Mouse (Mus musculus): ENCODE data around the gene Ephb6.

Gene Ephb6

DNA sequence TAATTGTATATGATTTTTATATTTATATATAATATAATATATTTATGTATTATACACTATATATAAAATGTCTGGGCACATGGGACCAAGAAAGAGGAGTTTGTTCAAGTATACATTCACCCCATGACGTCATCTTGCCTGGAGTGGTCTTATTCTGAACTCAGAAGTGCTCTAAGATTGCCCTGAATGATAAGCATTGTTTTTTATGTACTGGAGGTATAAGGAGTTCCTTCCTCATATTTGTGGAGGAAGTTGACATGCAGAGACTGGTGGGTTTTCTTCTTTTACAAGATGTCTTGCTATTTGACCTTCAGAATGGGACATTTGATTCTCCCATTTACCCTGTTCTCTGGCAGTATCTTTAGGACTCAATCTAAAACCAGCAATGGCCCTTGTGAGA, 22.9 kb downstream of the Ephb6 start:
- no peak for DNase-seq (ENCODE audit: low spot score)

DNA sequence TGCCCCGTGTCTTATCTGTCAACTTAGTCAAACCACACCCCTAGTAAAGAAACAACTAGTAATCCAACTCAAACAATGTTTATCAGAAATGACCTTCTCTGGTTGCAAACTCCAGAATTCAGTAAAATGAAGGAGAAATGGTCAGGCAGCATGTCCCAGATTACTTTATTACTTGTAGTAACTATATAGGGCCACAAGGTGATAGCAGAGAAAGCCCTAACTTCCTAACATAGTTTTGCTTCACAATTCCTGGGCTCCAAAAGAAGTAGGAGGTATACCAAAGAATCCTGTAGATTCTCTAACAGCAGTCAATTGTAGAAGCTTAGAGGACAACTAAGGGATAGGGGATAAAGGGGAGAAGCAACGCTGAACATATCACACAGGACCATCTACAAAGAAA, 25.5 kb downstream of the Ephb6 start:
- no peak for DNase-seq (ENCODE audit: low spot score)

DNA sequence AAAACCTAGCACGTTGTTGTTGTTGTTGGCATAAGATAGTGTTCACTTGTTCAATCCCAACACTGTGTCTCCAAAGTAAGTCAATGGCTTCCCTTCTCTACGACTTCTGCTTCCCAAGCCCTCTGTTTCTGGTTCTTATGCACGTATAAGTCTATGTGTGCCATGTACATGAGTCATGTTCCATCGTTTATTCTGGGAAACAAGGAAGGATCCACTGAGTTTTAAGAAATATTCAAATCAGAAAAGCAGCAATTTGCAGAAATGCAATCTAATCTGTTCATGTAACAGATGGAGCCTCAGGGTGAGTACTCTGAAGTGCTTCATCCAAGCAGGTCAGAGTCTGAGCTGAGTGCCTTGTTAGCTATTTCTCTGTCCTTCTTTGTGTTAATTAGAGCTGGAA, 26.3 kb downstream of the Ephb6 start:
- no peak for DNase-seq (ENCODE audit: low spot score)

DNA sequence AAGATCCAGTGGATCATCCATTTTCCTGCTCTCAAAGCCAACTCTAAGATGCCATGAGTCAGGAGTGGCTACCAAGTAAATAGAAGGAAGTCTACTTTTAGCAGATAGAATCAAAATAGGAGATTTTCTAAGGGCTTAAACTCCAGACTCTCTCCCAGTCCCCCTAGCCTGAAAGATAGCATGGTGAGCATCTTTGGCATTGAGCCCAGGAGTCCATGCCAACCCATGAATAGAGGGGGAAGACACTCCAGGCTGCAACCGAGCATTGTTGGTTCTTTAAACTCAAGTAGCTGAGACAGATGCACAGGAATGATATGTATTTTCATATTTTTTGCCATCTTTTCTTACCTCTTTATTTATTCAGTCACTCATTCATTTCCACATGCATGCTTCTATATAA, 29.9 kb downstream of the Ephb6 start:
- DNase-seq (ENCODE audit: low spot score): no peak

DNA sequence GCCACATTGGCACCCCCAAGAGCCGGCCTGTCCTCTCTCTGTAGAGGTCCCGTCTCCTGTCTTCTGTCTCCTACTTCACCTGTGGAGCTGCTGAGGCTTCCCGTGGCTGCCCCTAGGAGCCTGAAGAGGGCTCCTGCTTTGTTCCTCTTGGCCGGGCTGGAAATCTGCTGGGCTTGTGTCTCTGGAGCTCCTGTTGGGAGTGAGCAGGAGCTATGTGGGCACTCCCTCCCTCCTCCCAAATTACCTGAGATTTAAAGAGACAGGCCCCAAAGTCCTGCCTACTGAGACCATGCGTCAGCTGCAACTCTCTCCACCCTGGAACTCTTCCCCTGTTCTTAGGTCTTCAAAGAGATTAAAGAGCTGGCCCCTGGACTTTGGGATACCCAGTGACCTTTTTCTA, 30.9 kb downstream of the Ephb6 start, which contains the start of gene Trpv6:
Trpv6 (minus strand) TSS at position 228 of the 400 bp plus-strand sequence.
- no peak for DNase-seq (ENCODE audit: low spot score)

DNA sequence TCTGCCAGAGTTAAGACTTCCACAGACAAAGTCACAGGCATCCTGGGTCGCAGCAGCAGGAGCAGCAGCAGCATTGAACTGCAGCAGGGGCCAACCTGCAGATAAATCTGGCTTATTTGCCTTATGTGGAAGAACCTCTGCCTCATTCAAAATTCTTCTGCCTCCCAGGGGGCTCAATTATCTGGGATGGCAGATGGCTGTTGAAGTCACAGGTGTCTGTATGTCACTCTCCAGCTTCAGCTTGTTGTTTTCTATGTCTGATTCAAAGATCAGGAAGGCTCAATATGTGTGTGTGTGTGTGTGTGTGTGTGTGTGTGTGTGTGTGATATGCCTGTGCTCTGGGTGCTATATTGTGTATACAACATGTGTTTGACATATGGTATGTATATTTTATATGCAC, 32.1 kb downstream of the Ephb6 start:
- DNase-seq (ENCODE audit: low spot score): no peak

DNA sequence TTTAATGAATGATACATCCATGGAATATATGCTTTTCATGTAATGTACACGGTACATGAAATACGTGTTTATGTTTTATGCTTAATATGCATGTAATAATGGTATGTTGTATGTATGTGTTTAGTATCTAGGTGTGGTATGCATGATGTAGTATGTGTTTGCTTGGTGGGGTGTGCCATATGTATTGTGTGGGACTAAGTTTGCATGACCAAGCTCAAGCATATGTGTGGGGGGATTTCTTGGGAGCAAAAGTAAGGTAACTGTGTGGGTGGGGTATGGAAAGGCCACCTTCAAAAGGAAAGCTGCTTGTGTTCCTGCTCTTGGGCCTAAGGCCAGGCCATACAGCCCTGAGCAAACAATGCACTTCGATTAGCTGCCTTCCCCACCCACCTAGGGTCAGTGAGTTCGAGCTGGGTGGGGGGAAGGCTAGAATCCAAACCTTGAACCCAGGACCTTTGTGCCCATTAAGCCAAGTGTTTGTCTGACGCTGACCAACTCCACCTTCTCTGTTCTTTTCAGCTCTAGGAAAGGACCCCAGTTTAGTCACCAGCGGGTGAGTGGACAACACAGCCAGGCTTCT, 32.7 kb downstream of the Ephb6 start:
- no peak for DNase-seq (ENCODE audit: low spot score)

DNA sequence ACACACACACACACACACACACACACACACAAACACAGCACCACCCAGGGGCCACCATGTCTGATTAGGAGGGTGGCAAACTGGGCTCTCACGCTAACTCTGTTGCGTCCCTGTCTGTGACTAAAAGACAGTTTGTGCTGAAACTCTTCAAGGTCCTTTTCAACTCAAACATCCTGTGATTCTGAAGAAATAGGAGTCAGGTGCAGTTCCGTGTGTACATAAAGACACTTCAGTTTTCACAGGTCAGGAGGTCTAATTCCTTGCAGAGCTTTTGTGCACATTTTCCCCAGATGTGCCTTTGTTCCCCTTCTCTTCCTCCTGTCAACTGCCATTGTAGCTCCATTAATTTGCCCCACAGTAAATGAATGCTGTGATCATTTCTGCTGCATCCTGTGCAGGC, 35.2 kb downstream of the Ephb6 start:
- no peak for DNase-seq (ENCODE audit: low spot score)

DNA sequence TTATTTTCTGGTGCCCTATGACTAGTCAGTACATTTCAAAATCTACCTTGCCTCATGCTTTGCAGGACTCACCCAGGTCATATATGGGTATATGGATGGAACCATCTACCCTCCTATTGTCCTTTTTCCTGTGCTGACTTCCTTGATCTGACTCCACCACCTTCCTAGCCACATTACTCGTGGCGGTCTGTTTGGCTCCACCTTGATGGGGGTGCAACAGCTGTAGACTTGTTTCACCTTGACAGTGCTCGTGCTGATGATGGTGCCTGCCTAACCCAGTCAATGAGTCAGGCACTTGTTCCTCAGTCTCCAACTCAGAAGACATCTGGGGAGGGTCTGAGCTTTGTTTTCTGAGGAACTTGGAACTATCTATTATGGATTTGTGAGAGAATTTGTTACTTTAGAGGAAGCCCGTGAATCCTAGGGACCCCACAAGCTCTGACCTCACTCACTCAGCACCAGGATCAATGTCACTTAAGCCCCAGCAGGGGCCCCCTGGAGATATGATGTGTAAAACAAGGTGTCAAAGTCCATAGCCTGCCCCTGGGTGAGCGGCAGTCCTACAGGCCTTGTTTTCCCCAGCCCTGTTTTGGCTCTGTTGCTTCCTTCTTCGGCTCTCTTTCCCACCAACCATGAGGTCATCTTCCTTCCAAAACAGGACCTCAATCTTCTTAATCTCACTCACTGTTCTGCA, 36.0 kb downstream of the Ephb6 start:
- DNase-seq (ENCODE audit: low spot score): no peak

DNA sequence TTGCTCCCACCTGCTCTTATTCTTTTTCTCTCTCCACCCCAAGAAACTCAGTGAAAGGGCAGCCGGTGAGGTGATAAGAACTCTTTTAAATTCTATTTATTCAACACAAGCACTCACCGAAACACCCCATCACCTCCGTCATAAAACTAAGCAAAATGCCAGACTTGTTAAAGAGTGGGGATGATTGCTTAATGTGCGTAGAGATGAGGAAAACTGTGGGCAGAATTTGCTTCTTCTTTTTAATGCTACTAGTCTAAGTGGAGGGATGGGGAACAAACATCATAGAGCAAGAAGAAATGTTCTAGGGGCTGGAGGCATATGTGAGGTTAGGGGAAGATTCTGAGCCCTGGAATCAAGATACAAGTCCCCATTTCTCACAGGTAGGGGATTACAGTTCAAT, 37.5 kb downstream of the Ephb6 start:
- no peak for DNase-seq (ENCODE audit: low spot score)

DNA sequence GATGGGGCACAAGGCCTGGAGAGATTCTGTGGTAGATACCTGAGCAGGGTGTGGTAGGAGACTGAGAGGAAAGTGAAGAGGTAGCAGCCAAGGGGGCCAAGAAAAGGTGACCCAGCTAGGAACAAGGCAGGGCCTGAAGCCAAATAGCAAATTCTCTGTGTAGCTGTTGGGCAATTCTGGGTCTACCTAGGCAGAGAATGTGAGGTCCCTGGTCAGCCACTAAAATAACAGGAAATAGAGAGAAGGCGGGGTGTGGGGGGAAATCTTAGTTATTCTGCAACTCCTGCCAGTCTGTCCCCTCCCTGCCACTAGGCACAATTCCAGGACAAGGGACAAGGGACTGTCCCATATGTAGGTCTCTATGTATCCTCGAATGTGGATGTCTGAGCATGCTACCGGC, 37.9 kb downstream of the Ephb6 start:
- DNase-seq (ENCODE audit: low spot score): no peak

DNA sequence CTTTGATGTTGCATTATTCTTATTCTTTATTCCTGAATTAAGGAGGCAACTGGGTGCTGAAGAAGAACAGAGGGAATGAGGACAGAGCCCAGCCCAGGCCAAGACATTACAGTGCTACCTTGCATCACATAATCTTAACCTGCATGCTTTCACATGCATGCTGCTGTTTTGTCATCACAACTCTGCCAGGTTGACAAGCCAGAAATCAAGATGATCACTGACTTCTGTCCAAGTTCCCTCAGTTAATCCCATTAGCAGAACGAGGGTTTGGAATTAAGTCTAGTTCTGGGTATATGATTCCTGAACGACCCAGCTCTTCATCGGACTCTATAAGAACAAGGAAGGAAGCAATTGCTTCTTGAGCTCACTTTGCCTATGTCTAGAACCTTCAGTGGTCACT, 40.9 kb downstream of the Ephb6 start:
- no peak for DNase-seq (ENCODE audit: low spot score)

DNA sequence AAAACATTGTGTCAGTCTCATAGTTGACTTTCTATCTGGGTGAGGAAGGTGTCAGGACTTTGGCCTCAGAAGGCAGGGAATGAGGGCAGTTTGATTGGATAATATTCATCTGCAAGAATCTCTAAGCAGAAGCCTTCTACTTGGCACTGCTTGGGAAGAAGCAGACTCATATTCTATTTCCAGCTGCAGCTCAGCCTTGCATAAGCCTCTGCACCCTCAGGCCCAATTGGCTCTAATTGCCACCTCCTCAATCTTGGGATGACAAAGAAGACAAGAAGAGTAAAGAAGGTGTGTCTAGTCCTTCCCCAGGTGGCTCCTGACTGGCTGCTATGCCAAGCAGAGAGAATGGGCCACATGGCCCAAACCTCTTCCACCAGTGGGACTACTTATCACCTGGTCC, 41.4 kb downstream of the Ephb6 start:
- no peak for DNase-seq (ENCODE audit: low spot score)

DNA sequence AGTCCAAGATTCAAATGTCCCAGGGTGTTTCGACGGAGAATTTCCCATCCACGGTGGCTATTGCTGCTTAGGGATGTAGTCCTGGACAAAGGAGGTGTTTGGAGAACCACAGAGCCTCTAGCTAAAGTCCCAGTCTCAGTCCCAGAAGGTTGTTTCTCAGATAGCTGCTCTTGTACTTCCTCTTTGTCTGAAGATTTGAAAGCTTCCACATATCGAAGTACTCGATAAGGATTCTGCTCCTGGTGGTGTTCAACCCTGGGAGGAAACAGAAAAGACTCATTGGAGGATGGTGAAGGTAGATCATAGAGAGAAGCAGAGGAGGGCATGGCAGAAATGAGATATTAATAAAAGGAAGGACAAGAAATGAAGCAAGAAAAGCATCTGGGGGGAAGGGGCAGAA, 47.9 kb downstream of the Ephb6 start:
- DNase-seq (ENCODE audit: low spot score): no peak

DNA sequence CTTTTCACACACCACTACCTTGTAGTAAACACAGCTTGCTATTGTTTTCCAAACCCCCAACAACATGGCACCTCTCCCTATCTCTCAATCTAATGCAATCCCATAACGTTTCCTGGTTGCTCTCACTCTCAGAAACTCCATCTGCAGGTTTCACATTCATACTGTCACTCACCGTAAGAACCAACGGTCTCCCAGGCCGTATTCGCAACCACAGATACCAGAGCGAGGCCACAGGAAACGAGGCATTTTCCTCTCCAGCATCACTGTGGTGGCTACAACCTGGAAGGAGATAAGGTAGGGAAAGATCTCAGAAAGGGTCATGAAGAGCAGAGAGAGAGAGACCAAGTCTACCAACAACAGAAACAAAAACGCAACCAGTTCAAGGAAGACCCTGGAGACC, 49.4 kb downstream of the Ephb6 start:
- no peak for DNase-seq (ENCODE audit: low spot score)

DNA sequence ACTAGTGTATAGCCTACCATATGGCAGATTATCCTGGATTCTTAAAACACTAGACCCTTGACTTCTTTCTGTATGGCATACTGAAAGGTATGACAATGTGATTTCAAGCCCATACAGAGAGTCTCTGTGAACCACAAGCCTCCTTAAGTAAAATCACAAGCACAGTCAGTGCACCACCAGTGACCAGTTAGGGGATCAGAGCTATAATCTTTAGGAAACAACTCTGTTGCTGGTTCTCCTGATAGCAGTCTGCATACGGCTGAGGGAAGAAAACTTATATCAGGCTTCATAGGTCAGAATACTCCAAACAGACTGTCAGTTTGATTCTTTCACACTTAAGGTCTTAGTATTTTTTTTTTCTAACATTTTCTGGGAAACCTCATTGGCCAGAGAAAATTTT, 53.2 kb downstream of the Ephb6 start:
- DNase-seq (ENCODE audit: low spot score): no peak

DNA sequence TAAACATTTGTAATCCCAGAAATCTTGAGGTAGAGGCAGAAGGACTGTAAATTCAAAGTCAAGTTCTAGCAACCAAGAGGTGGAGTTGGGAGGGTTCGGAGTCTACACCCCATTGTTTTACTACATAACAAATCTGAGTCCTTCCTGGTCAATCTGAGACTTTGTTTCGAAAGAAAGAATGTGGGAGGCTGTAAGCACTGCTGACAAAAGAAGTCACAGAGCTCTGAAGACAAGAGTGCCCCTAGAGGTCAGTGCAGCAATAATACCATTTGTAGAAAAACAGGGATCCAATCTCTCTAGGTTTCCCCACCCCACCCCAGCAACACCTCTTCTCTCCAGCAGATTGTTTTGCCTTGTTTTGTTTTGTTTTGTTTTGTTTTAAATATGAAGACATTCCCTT, 57.0 kb downstream of the Ephb6 start:
- no peak for DNase-seq (ENCODE audit: low spot score)
